Mouse (Mus musculus): ENCODE measurements at regions not wholly inside any gene's neighbourhood (a gene's known extent, or its start where the extent isn't known, plus 50 kb on each side); places are given as distances from the start of the nearest gene placed in this dataset.

- DNase-seq, result peak; percentile 77 to 84
Observed at GRCm38 (mm10) chr2:166403319-166403718, 247.9 kb upstream of the Sulf2 start.

GRCm38 (mm10) chr2:166401860-166402259 is 246.4 kb upstream of the Sulf2 start:
- DNase-seq, result no peak

- no peak for DNase-seq
Observed at GRCm38 (mm10) chr2:166400304-166400703, 244.8 kb upstream of the Sulf2 start.

- DNase-seq, result peak; percentile 66 to 77
Observed at GRCm38 (mm10) chr2:166399140-166399830, 243.8 kb upstream of the Sulf2 start.

- DNase-seq, result no peak
Observed at GRCm38 (mm10) chr2:166398774-166399139, 243.3 kb upstream of the Sulf2 start.

- DNase-seq, result no peak
Observed at GRCm38 (mm10) chr2:166398156-166398555, 242.7 kb upstream of the Sulf2 start.

GRCm38 (mm10) chr2:166394666-166395065 is 239.2 kb upstream of the Sulf2 start:
- DNase-seq, result no peak

GRCm38 (mm10) chr2:166391176-166391575 is 235.7 kb upstream of the Sulf2 start:
- no peak for DNase-seq

- no peak for DNase-seq
Observed at GRCm38 (mm10) chr2:166388050-166388449, 232.6 kb upstream of the Sulf2 start.

GRCm38 (mm10) chr2:166386817-166387216 is 231.4 kb upstream of the Sulf2 start:
- no peak for DNase-seq

- no peak for DNase-seq
Observed at GRCm38 (mm10) chr2:166384583-166384982, 229.1 kb upstream of the Sulf2 start.

- no peak for DNase-seq
Observed at GRCm38 (mm10) chr2:166383356-166383755, 227.9 kb upstream of the Sulf2 start.

GRCm38 (mm10) chr2:166382180-166382579 is 226.7 kb upstream of the Sulf2 start:
- DNase-seq, result no peak

GRCm38 (mm10) chr2:166380854-166381253 is 225.4 kb upstream of the Sulf2 start:
- DNase-seq, result peak; percentile 67 to 72

- DNase-seq, result no peak
Observed at GRCm38 (mm10) chr2:166378325-166378724, 222.9 kb upstream of the Sulf2 start.

GRCm38 (mm10) chr2:166377329-166377728 is 221.9 kb upstream of the Sulf2 start:
- DNase-seq, result no peak

- DNase-seq, result peak in 1 of 2 experiments; percentile 45
Observed at GRCm38 (mm10) chr2:166375639-166376038, 220.2 kb upstream of the Sulf2 start.

- DNase-seq, result no peak
Observed at GRCm38 (mm10) chr2:166370776-166371175, 215.3 kb upstream of the Sulf2 start.

GRCm38 (mm10) chr2:166361645-166362044 is 206.2 kb upstream of the Sulf2 start:
- DNase-seq, result no peak

GRCm38 (mm10) chr2:166360786-166361185 is 205.3 kb upstream of the Sulf2 start:
- no peak for DNase-seq

- DNase-seq, result peak in 1 of 2 experiments; percentile 48
Observed at GRCm38 (mm10) chr2:166359995-166360394, 204.5 kb upstream of the Sulf2 start.

- DNase-seq, result peak; percentile 75 to 84
Observed at GRCm38 (mm10) chr2:166357824-166358223, 202.4 kb upstream of the Sulf2 start.

GRCm38 (mm10) chr2:166355944-166356343 is 200.5 kb upstream of the Sulf2 start:
- no peak for DNase-seq

- DNase-seq, result no peak
Observed at GRCm38 (mm10) chr2:166355446-166355845, 200.0 kb upstream of the Sulf2 start.

GRCm38 (mm10) chr2:166354391-166354790 is 198.9 kb upstream of the Sulf2 start:
- DNase-seq, result peak in 1 of 2 experiments; percentile 25

All from heart, adult 18-20 months (tissue).